Mouse (Mus musculus) forebrain, postnatal 0 days (tissue): ENCODE measurements around the gene Clrn2. TPM values are rescaled to one million over a fixed set of nuclear protein-coding genes. Genes with fewer than 3 reads are reported as not detected.
A peak's percentile ranks its signal among the peaks of the same experiment; 100 is the strongest.

Experiments used
- ATAC-seq: fragments of 200-750 bp; cut with Nextera tagmentation; 2 replicates; pipeline ENCODE4 v1.8.0; 2017; ENCODE audit warnings: mild to moderate bottlenecking, moderate library complexity
- DNase-seq: peaks from one replicate; pipeline ENCODE4 v3.0.0-alpha.2; 2015
- H3K27ac ChIP-seq: fragments of 300-500 bp; sonication (generic); 2 replicates; pipeline ENCODE4 v1.5.1; 2014; ENCODE audit warnings: low read depth, mild to moderate bottlenecking, antibody characterized with exemption, low read length, moderate library complexity, mixed read lengths
- H3K27me3 ChIP-seq: fragments of 300-500 bp; sonication (generic); 2 replicates; pipeline ENCODE4 v1.6.1; 2014; ENCODE audit warnings: mild to moderate bottlenecking, low read length, mixed read lengths; ENCODE audit not compliant: insufficient read depth
- H3K36me3 ChIP-seq: fragments of 300-500 bp; sonication (generic); 2 replicates; pipeline ENCODE4 v1.6.1; 2014; ENCODE audit warnings: mild to moderate bottlenecking, moderate library complexity; ENCODE audit not compliant: insufficient read depth
- H3K4me1 ChIP-seq: fragments of 300-500 bp; sonication (generic); 2 replicates; pipeline ENCODE4 v1.6.1; 2014; ENCODE audit warnings: antibody characterized with exemption; ENCODE audit not compliant: insufficient read depth
- H3K4me2 ChIP-seq: fragments of 300-500 bp; sonication (generic); 2 replicates; pipeline ENCODE4 v1.6.1; 2014; ENCODE audit warnings: low read depth, mild to moderate bottlenecking, moderate library complexity
- H3K4me3 ChIP-seq: fragments of 300-500 bp; sonication (generic); 2 replicates; pipeline ENCODE4 v1.5.1; 2014; ENCODE audit warnings: low read depth, low read length, mixed read lengths
- H3K9ac ChIP-seq: fragments of 300-500 bp; sonication (generic); 2 replicates; pipeline ENCODE4 v1.6.1; 2014; ENCODE audit warnings: mild to moderate bottlenecking
- H3K9me3 ChIP-seq: fragments of 300-500 bp; sonication (generic); 2 replicates; pipeline ENCODE4 v1.6.1; 2016; ENCODE audit warnings: low read length
- CTCF ChIP-seq: sonication (generic); IDR thresholded peaks from 2 replicates; pipeline ENCODE4 v1.5.1; 2016; ENCODE audit warnings: antibody characterized with exemption, control low read depth, low read depth
- WGBS: fragments of 180-500 bp; shearing (Covaris S2); extraction: QIAGEN DNeasy Blood & Tissue Kit; methylation state at CpG from one replicate; pipeline ENCODE4 v1.1.7; 2014; 5-methylcytosine and 5-hydroxymethylcytosine counted together
- polyA plus RNA-seq: library from polyadenylated mRNA; unstranded; fragments of >200 nt; fragmentation: Nextera tagmentation; extraction: Ambion mirVana; gene quantifications from 2 replicates; pipeline ENCODE4 v1.2.1, GENCODE M21; 2015
- total RNA-seq: library from RNA; depleted of rRNA; stranded (reverse); fragments of >200 nt; gene quantifications from 2 replicates; pipeline ENCODE4 v1.2.3, GENCODE M21; 2014

The Clrn2 gene
- total and polyA plus RNA-seq, 2 experiments from 2014 or later, result not detected

DNA sequence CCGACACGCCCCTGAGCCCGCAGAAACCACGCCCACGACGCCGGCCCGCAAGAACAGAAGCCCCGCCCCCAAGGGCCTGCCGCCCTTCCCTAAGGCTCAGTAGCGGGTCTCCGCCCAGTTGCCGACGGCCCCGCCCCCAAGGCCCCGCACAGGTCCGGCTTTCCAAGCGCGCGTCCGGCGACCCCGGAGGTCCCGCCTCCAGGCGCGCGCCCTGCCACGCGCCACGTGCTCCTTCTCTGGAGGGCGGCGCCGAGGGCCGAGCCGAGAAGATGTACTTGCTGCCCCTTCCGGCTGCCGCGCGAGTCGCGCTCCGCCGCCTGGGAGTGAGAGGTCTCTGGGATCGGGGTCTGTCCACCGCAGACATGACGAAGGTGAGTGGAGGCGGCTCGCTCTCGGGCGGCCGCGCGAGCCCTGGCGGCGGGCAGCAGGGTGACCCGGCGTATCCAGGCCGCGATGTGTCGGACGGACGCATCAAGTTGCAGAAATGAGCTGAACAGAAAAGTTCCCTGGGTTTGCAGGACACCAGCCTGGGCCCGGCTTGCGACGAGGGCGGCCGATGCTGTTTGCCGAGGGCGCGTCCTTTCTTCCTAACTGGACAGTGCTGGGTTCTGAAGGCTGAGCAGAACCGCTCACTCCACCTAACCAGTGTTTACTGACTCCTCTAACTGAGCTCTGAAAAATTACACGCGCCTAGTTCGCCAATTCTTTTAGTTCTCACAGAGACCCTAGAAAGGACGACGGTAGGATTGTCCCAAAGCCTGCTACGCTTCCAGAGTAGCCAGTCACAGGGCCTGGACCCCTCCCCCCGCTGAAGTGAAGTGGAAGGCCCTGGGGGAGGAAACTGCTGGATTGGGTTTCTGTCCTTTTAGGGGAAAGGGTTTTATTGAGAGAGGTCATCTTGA lies 39.9 kb downstream of the Clrn2 start, which contains the start of gene Lap3:
Lap3 (plus strand) TSS at position 184 of the 902 bp plus-strand sequence.
- H3K27ac ChIP-seq, result no peak within 1 kb of the TSS
- 2% methylated on average over 77 of the region's 78 CpGs for WGBS

DNA sequence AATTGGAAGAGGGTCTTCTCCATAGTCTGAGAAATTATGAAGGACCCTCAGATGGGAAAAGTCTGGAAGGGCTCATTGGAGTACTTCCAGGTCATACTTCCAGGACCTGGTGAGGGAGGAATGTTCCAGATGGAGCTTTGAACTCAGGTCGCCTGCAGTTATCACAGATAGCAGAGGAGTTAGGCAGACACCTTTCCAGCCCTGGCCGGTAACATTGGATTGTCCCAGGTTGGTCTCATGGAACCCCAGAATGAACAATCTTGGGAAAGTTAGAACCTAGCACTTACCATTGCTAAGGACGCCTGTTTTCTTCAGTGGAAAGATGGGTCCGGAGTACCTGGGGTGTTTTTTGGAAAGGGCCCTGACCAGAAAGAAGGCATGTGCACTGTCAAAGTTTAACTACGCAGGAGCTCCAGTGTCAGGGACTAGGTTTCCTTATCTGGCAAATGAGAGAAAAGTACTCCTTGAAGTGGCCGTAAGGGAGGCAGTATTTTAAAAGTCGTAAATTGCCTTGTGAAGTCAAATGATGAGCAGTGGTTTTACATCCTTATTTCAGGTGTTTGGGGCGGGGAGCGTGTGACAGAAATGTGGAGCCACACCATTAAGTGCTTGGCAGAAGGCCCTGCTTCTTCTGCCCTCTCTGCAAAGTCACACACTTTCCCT lies 40.7 kb downstream of the Clrn2 start:
- H3K9me3 ChIP-seq, result no peaks in the 10 kb centered on the region
- H3K36me3 ChIP-seq, result peaks cover 9% of the 10 kb centered on the region; the same call in 1 of the 2 replicates
- H3K27me3 ChIP-seq, result peaks cover 2% of the 10 kb centered on the region; the same call in 1 of the 2 replicates
- H3K27ac ChIP-seq, result no peak overlapping the region
- H3K9ac ChIP-seq, result peak overlapping the region; percentile 68; the same call in 1 of the 2 replicates
- 64% methylated on average over 9 of the region's 9 CpGs for WGBS
- ATAC-seq (no peak), DNase-seq (no peak)
- H3K4me3 ChIP-seq, result peak overlapping the region; percentile 73
- H3K4me1 ChIP-seq, result no peaks in the 10 kb centered on the region
- no peak for TF ChIP-seq CTCF
- H3K4me2 ChIP-seq, result peak overlapping the region; percentile 79

More for the DNA sequence above, 39.9 kb downstream of the Clrn2 start, which contains the start of gene Lap3:
- Histone ChIP-seq H3K4me2 (peak within 1 kb of the TSS; percentile 79), H3K4me3 (peak within 1 kb of the TSS; percentile 73), H3K4me1 (no peaks in the 10 kb centered on the region), H3K36me3 (peaks cover 5% of the 10 kb centered on the region; the same call in 1 of the 2 replicates), H3K9ac (peak within 1 kb of the TSS; percentile 68), H3K9me3 (no peaks in the 10 kb centered on the region), H3K27me3 (peaks cover 2% of the 10 kb centered on the region; the same call in 1 of the 2 replicates)
- DNase-seq, result peak; percentile 90
- ATAC-seq, result peak; percentile 95
- peak; percentile 63 for TF ChIP-seq CTCF

DNA sequence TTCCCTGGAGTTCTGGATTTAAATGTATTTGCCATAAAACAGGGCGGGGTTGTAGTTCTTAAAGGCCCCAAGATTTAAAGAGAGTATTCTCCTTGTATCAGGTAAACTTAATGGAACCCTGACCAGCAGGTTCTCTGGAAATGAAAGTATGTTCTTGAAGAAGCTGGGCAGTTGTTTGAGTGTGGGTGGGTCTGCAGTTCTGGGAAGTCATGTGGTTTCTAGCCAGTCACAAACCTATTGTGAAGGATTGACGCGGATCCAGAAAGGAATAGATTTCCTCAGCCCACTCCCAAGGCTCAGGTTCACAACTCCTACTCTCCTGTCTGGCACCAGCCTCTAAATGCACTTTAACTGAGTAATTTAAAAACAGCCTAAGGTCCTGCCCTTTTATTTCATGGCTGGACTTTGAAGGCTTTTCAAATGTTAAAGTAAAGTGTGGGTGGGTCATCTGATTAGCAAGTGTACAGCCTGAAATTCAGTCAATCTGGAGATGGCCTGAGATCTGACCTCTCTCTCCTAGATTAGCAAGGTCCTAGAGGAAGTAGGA lies 42.0 kb downstream of the Clrn2 start:
- no peak overlapping the region for H3K27ac ChIP-seq
- no peak for TF ChIP-seq CTCF
- H3K36me3 ChIP-seq, result peaks cover 9% of the 10 kb centered on the region; the same call in 1 of the 2 replicates
- H3K4me2 ChIP-seq, result no peak overlapping the region
- no peak for DNase-seq
- ATAC-seq, result no peak
- H3K4me3 ChIP-seq, result no peak overlapping the region
- H3K9ac ChIP-seq, result no peak overlapping the region
- no peaks in the 10 kb centered on the region for H3K4me1 ChIP-seq
- no peaks in the 10 kb centered on the region for H3K27me3 ChIP-seq
- 84% methylated on average over 3 of the region's 3 CpGs for WGBS
- no peaks in the 10 kb centered on the region for H3K9me3 ChIP-seq

DNA sequence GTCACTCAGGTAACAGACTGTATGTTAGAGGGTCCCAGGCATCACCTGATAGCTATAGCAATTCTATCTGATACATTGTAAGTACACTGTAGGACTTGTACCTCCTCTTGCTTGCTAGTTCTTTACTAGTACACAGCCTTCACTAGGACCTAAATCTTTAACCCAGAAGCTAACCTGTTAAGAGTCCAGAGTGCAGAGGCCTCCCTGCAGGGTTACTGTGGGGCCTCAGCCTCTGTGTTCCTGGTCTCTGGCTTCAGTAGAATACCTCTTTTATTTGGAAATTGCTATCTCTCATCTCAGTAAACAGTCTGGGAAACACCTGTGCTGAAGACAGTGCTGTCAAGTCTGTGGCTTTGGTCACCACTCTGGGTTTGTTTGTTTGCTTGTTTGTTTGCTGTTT lies 42.5 kb downstream of the Clrn2 start:
- no peak overlapping the region for H3K9ac ChIP-seq
- TF ChIP-seq CTCF, result no peak
- no peak overlapping the region for H3K4me3 ChIP-seq
- peaks cover 9% of the 10 kb centered on the region; the same call in 1 of the 2 replicates for H3K36me3 ChIP-seq
- H3K9me3 ChIP-seq, result no peaks in the 10 kb centered on the region
- H3K4me1 ChIP-seq, result no peaks in the 10 kb centered on the region
- H3K27ac ChIP-seq, result no peak overlapping the region
- ATAC-seq, result no peak
- no peaks in the 10 kb centered on the region for H3K27me3 ChIP-seq
- H3K4me2 ChIP-seq, result no peak overlapping the region
- DNase-seq, result no peak

DNA sequence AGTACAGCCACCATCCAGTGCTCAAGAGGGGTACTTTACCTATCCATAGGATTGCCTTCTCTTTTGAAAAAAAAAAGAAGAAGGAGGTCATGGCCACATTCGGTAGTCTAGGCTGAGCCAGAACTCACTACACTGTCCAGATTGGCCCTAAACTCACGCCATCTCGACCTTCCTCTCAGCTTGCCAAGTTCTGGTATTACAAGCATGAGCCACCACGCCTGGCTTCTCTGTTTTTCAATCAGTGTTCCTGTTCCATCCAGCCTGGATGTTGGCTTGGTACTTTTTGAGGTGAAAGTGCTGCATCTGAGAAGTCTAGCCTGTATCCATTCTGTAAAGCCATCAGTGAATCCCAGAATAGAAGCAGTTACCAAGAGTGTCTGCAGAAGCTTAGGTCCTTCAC lies 42.9 kb downstream of the Clrn2 start:
- ATAC-seq (no peak), DNase-seq (no peak)
- no peak overlapping the region for H3K9ac ChIP-seq
- no peaks in the 10 kb centered on the region for H3K9me3 ChIP-seq
- peaks cover 11% of the 10 kb centered on the region; the same call in 1 of the 2 replicates for H3K36me3 ChIP-seq
- H3K27ac ChIP-seq, result no peak overlapping the region
- 89% methylated on average over 4 of the region's 4 CpGs for WGBS
- no peak overlapping the region for H3K4me2 ChIP-seq
- no peaks in the 10 kb centered on the region for H3K4me1 ChIP-seq
- no peak overlapping the region for H3K4me3 ChIP-seq
- H3K27me3 ChIP-seq, result no peaks in the 10 kb centered on the region
- no peak for TF ChIP-seq CTCF

DNA sequence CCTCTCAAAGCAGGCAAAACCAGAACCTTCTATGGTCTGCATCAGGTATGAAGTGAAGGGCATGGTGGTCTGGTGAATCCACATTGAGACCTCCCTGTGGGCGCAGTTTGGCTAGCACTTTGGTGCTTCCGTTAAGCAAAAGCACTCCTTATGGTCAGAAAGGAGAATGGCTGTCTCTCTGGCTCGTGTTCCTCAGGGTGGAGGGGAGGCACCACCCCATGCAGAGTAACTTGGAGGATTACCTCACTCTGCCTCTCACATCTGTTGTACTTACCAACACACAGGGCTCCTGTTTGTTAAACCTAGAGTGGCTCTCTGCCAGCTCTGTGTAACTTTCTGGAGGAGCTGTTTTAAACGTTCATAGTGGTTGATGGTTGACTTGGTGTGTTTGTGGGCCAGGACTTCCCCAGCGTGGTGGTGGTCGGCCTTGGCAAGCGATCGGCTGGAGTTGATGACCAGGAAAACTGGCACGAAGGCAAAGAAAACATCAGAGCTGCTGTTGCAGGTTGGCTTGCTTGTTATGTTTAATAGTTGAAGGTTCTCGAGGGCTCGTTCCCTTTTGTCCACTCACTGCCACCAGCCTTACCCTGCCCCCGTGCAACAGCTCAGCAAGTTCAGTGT lies 43.5 kb downstream of the Clrn2 start:
- Histone ChIP-seq H3K36me3 (peaks cover 14% of the 10 kb centered on the region; the same call in 1 of the 2 replicates), H3K9me3 (no peaks in the 10 kb centered on the region), H3K4me3 (no peak overlapping the region), H3K27me3 (no peaks in the 10 kb centered on the region), H3K27ac (no peak overlapping the region), H3K4me2 (no peak overlapping the region), H3K4me1 (no peaks in the 10 kb centered on the region), H3K9ac (no peak overlapping the region)
- no peak for ATAC-seq
- TF ChIP-seq CTCF, result no peak
- DNase-seq, result no peak
- WGBS, result 79% methylated on average over 12 of the region's 12 CpGs
